Mouse (Mus musculus): ENCODE measurements around the gene Ablim1.

Gene Ablim1

DNA sequence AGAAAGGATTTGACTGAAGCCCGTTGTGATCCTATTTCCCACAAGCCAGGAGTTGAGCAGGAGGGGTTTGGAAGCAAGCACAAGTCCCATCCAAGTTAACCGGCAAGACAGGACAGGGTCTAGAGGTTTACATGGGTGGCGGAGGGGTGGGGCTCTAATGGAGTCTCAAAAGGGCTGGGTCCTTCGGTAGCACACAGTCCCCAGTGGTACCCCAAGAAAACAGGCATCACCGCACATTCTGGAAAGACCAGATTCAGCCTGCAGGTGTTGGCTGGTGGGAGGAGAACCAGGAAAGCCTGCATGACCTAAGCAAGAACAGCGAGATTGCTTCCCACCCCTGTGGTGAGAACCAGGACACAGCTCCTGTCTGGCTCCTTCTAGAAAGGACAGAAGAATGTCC is 186.7 kb downstream of the Ablim1 start:
- DNase-seq (ENCODE audit: low read depth, low spot score) = no peak

DNA sequence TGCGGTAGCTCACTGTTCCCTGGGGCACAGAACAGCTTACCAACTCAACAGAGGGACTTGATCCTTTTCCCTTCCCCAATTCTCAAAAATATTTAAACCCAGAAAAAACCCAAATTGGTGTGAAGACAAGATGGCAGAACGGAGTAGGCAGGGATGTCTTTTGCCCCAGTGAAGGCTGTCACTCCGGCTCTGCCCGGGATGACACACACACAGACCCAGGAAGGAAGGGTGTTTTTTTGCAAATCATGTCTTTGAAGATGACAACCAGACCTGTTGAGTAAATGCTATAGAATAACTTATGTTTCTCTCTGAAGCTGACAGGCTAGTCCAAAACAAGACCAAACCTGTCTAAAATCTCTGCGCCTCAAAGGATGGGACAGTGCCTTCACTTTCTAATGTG is 187.2 kb downstream of the Ablim1 start:
- no peak for DNase-seq (ENCODE audit: low read depth, low spot score)

DNA sequence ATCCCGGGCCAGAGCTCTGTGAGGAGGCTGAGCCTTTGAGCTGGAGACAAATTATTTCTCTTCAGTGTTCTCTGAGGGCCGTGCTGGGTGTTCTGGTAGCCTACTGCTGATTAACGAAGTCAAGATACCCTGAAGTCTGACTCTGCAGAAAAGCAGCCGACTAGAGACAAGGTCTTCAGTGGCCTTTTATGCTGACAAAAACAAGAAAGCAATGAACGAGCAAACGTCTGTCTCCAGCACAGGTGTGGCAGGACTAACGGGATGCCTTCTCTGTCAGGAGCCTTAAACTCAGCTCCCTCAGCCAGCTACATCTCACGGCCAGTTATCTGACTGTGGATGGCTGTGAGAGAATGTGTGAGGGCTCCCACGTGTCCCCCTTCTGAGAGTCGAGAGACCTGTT is 187.8 kb downstream of the Ablim1 start:
- DNase-seq (ENCODE audit: low read depth, low spot score) = no peak

GRCm38 (mm10) chr19:57124906-57125305 is 189.8 kb downstream of the Ablim1 start:
- no peak for DNase-seq (ENCODE audit: low read depth, low spot score)

DNA sequence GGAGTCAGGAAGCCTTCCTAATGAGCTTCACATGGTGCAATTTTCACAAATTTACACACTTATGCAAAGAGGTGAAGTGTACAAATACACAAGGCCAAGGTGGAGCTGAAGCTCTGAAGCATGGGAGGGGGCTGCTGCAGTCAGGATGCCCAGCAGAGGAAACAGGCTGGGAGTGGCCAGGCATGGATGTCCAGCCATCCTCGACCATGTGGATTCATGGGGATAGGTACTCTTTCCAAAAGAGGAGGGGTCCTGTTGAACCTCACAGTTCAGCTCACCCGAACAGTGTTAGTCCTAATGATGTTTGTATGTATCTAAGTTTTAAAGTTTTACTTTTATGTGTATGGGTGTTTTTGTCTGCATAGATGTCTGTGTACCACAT is 190.6 kb downstream of the Ablim1 start:
- no peak for DNase-seq (ENCODE audit: low read depth, low spot score)

DNA sequence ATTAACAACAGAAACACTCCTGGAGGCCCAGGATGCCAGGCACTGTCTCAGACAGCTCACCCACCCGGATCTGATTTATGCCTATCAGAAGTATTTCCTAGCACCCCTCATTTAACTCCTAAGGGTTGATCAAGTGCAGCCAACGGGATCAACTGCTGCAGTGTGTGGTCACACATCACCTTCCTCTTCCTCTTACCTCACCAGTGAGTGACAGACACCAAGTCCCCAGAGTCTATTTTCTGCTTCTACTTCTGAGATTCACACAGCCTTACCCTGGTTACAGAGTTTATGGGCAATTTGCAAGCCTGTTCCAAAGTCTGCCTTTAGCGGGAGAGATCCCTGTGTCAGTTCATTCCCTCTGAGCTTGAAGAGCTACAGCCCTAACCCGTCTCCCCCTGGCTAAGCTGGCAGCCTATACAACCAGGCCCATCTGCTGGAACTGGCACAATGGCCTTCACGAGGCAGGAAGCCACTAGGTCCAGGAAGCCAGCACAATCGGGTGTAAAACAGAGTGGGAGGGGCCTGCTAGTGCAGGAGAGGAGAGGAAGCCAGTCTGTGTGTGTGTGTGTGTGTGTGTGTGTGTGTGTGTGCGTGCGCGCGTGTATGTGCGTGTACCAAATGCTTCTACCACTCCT is 191.1 kb downstream of the Ablim1 start:
- peak; percentile 84 for DNase-seq (ENCODE audit: low read depth, low spot score)

GRCm38 (mm10) chr19:57122261-57122660 is 192.5 kb downstream of the Ablim1 start:
- peak; percentile 38 for DNase-seq (ENCODE audit: low read depth, low spot score)

DNA sequence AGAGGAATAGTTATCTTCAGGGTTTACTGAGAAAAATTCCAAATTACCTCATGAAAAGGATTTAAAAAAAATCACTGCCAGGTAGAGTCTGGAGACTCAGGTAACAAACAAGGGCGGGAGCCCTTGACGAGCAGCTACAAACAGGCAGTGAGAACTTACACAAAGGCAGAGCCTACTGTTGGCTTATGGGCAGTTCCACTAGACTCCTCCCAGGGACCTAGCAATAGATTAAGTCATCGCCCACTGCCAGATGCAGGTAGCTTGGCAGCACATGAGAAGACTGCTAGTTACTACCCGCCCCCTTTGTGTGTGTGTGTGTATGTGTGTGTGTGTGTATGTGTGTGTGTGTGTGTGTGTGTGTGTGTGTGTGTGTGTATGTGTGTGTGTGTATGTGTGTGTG is 193.7 kb downstream of the Ablim1 start:
- peak; percentile 64 for DNase-seq (ENCODE audit: low read depth, low spot score)

DNA sequence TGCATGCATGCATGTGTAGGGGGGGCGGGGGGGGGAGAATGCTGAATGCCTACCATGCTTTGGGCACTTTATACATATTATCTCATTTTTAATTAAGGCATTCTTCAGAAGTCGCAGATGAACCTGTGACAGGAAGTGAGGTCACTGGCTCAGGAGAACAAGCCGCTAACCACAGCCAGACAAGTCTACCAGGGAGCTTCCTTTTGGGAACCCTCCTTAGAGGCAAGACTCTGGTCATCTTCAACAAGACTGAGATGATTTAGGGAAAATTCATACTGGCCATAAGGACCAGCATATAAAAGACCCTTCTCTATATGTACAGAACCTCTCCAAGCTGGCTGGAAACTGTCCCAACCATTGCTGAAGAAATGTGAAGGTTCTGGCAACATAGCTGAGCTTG is 195.1 kb downstream of the Ablim1 start:
- peak; percentile 75 for DNase-seq (ENCODE audit: low read depth, low spot score)

- DNase-seq (ENCODE audit: low read depth, low spot score) = peak; percentile 97
These were observed 195.7 kb downstream of the Ablim1 start for GRCm38 (mm10) chr19:57118785-57119565.

DNA sequence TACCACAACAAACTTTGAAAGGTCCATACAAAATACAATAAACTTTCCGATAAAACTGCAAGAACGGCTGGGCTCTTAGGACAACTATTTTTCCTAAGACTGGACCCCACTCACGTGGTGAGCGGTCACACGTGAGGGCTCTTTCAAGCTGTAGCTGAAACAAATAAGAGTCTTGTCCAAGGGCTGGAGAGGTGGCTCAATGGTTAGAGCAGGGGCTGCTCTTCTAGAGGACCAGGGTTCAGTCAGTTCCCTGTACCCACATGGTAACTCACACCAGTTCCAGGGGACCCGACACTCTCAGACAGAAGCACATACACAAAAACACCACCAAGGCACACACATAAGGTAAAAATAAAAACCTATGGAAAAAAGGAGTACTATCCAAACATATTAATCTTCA is 197.0 kb downstream of the Ablim1 start:
- peak; percentile 76 for DNase-seq (ENCODE audit: low read depth, low spot score)

- DNase-seq (ENCODE audit: low read depth, low spot score) = peak; percentile 59
These were observed 197.7 kb downstream of the Ablim1 start for GRCm38 (mm10) chr19:57116871-57117501.

GRCm38 (mm10) chr19:57115670-57116069 is 199.0 kb downstream of the Ablim1 start:
- DNase-seq (ENCODE audit: low read depth, low spot score) = peak; percentile 27

DNA sequence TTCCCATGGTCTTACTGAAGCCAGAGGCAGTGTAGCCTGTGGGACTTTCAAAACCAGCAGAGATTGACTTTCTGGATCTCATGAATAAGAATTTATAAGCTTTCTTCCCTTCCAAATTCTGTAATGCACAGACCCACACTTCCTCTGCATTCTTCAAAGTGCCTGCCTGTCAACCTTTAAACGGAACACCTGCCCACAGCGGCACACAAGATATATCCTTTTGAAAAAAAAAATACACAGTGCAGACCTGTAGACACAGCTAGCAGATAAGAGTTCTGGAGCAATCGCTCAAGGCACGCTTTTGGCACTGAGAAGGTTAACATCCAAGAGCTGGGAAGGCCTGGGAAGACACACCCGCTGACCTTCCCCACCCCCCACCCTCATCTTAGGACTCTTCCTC is 199.8 kb downstream of the Ablim1 start:
- DNase-seq (ENCODE audit: low read depth, low spot score) = no peak

DNA sequence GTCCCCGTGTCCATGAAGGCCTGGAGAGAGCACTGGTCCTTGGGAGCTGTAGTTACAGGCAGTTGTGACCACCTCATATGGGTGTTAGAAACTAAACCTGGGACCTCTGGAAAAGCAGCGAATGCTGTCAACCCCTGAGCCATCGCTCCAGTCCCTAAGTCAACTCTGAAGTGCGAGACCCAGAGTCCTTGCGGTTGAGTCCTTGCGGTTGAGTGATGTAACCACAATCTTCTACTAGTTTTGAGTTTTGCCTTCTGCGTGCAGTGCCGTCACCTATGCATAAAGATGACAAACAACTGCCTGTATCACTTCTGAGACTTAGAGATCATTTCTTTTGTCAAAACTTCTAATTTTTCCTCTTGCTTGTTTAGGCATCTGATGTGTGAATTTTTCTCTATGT is 200.7 kb downstream of the Ablim1 start:
- no peak for DNase-seq (ENCODE audit: low read depth, low spot score)

DNA sequence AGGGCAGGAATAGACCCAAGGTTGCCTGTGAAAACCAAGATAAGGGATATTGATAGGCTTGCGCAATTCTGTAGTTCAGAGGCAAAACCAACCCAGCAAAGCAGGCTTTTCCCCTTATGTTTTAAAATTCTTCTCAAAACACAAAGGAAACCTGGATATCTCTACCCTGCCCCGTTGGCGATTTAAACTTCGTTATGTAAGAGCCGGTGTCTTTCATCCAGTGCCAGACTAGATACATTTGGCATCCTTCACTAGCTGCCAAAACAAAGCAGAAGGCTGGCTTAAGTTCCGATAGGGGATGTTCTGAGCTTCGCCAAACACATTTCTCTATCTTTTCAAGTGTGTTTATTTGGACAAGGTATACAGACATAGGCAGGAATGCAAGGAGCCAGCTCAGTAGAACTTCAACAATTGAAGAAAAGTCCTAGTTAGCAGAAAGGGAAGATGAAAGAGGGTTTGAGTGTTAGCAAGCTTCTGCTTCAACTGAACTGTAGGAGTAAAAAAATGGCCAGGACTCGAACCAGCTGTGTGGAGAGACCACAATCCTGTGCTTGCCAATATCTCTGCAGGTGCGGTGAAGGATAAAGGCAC is 201.8 kb downstream of the Ablim1 start:
- DNase-seq (ENCODE audit: low read depth, low spot score) = no peak

GRCm38 (mm10) chr19:57112231-57112815 is 202.4 kb downstream of the Ablim1 start:
- DNase-seq (ENCODE audit: low read depth, low spot score) = no peak

GRCm38 (mm10) chr19:57111301-57111700 is 203.4 kb downstream of the Ablim1 start:
- no peak for DNase-seq (ENCODE audit: low read depth, low spot score)

- DNase-seq (ENCODE audit: low read depth, low spot score) = no peak
These were observed 205.1 kb downstream of the Ablim1 start for GRCm38 (mm10) chr19:57109620-57110019.

DNA sequence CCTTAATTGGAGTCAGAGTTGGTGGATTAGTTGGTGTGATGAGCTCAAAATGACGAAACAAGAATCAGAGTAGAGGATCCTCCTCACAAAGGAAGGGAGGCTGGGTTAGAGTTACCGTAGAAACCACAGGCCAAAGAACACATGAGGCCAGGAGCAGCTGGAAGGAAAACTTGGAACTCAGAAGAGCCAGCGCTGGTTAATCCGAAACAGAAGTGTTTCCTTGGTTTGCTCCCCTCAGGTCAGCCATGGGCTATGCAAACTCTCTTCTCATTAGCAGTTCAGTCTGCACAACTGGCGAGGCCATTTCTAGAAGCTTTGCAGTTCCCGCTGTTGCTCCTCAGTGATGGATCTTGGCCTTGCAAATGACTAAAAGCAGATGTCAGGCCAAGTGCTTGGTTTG is 208.2 kb downstream of the Ablim1 start:
- no peak for DNase-seq (ENCODE audit: low read depth, low spot score)

DNA sequence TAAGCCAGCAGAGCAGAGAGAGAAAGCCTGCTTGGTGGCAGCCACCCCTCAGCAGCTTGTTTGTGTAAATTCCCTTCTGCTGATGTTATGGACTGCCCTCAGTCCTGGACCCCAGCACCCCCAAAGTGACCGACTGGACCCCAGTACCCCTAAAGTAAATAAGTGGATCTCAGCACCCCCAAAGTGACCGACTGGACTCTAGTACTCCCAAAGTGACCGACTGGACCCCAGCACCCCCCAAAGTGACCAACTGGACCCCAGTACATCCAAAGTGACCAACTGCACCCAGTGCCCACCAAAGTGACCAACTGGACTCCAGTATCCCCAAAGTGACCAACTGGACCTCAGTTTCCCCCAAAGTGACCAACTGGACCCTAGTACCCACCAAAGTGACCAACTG is 208.7 kb downstream of the Ablim1 start:
- DNase-seq (ENCODE audit: low read depth, low spot score) = no peak

GRCm38 (mm10) chr19:57105156-57105555 is 209.6 kb downstream of the Ablim1 start:
- no peak for DNase-seq (ENCODE audit: low read depth, low spot score)
